Mouse (Mus musculus) stomach, embryonic 16.5 days (tissue): ENCODE measurements at regions not wholly inside any gene's neighbourhood (a gene's known extent, or its start where the extent isn't known, plus 50 kb on each side); places are given as distances from the start of the nearest gene placed in this dataset.

ENCODE experiments used
- ATAC-seq: fragments of 200-750 bp; cut with Nextera tagmentation; 2 replicates; pipeline ENCODE4 v1.8.0; 2017; ENCODE audit warnings: moderate number of reproducible peaks, moderate TSS enrichment; ENCODE audit not compliant: insufficient read depth, low FRiP score
- H3K27ac ChIP-seq: fragments of 300-500 bp; sonication (generic); 2 replicates; pipeline ENCODE4 v1.5.1; 2014; ENCODE audit warnings: low read length
- H3K27me3 ChIP-seq: fragments of 300-500 bp; sonication (generic); 2 replicates; pipeline ENCODE4 v1.6.1; 2014; ENCODE audit warnings: low read length, control low read depth, mixed read lengths; ENCODE audit not compliant: control insufficient read depth, insufficient read depth
- H3K36me3 ChIP-seq: fragments of 300-500 bp; sonication (generic); 2 replicates; pipeline ENCODE4 v1.6.1; 2014; ENCODE audit warnings: low read length; ENCODE audit not compliant: control insufficient read depth, insufficient read depth
- H3K4me1 ChIP-seq: fragments of 300-500 bp; sonication (generic); 2 replicates; pipeline ENCODE4 v1.6.1; 2014; ENCODE audit warnings: low read length, control low read depth, mixed read lengths; ENCODE audit not compliant: control insufficient read depth, insufficient read depth
- H3K4me2 ChIP-seq: fragments of 300-500 bp; sonication (generic); 2 replicates; pipeline ENCODE4 v1.6.1; 2014; ENCODE audit warnings: low read depth, low read length, mixed read lengths
- H3K4me3 ChIP-seq: fragments of 300-500 bp; sonication (generic); replicated peaks from 2 replicates; pipeline ENCODE4 v1.5.1; 2014; ENCODE audit warnings: mild to moderate bottlenecking, low read length
- H3K9ac ChIP-seq: fragments of 300-500 bp; sonication (generic); 2 replicates; pipeline ENCODE4 v1.6.1; 2014; ENCODE audit warnings: low read length
- H3K9me3 ChIP-seq: fragments of 300-500 bp; sonication (generic); replicated peaks from 2 replicates; pipeline ENCODE4 v1.6.1; 2016; ENCODE audit warnings: low read length, control low read depth; ENCODE audit not compliant: control insufficient read depth
- WGBS: fragments of 180-500 bp; shearing (Covaris S2); extraction: QIAGEN DNeasy Blood & Tissue Kit; methylation state at CpG from one replicate; pipeline ENCODE4 v1.1.7; 2014; 5-methylcytosine and 5-hydroxymethylcytosine counted together

- H3K9ac ChIP-seq, result no peak overlapping the region
- H3K4me1 ChIP-seq, result no peaks in the 10 kb centered on the region
- ATAC-seq, result no peak
- no peaks in the 10 kb centered on the region for H3K36me3 ChIP-seq
- WGBS, result 72% methylated on average over 2 of the region's 2 CpGs
- H3K27ac ChIP-seq, result no peak overlapping the region
- H3K4me2 ChIP-seq, result no peak overlapping the region
- H3K4me3 ChIP-seq, result no peak overlapping the region
- H3K27me3 ChIP-seq, result no peaks in the 10 kb centered on the region
- H3K9me3 ChIP-seq, result no peaks in the 10 kb centered on the region
Measured at GRCm38 (mm10) chr9:112993627-112994026, 714.4 kb downstream of the Pdcd6ip start.

- no peak for ATAC-seq
Measured at GRCm38 (mm10) chr9:112992937-112993336, 715.1 kb downstream of the Pdcd6ip start.

GRCm38 (mm10) chr9:112983353-112983752, 724.7 kb downstream of the Pdcd6ip start:
- H3K27ac ChIP-seq, result no peak overlapping the region
- no peak overlapping the region for H3K9ac ChIP-seq
- no peaks in the 10 kb centered on the region for H3K4me1 ChIP-seq
- H3K36me3 ChIP-seq, result no peaks in the 10 kb centered on the region
- H3K4me3 ChIP-seq, result no peak overlapping the region
- H3K4me2 ChIP-seq, result no peak overlapping the region
- no peaks in the 10 kb centered on the region for H3K9me3 ChIP-seq
- H3K27me3 ChIP-seq, result no peaks in the 10 kb centered on the region
- WGBS, result 83% methylated on average over 6 of the region's 6 CpGs
- ATAC-seq, result no peak

More at GRCm38 (mm10) chr9:112992937-112993336, 715.1 kb downstream of the Pdcd6ip start:
- Histone ChIP-seq H3K4me3 (no peak overlapping the region), H3K36me3 (no peaks in the 10 kb centered on the region), H3K4me1 (no peaks in the 10 kb centered on the region), H3K9me3 (no peaks in the 10 kb centered on the region), H3K27ac (no peak overlapping the region), H3K9ac (no peak overlapping the region), H3K27me3 (no peaks in the 10 kb centered on the region), H3K4me2 (no peak overlapping the region)
- WGBS, result 39% methylated on average over 3 of the region's 3 CpGs

GRCm38 (mm10) chr9:112951567-112951966, 715.8 kb upstream of the Arpp21 start:
- H3K4me2 ChIP-seq, result no peak overlapping the region
- H3K36me3 ChIP-seq, result no peaks in the 10 kb centered on the region
- H3K4me3 ChIP-seq, result no peak overlapping the region
- H3K27me3 ChIP-seq, result no peaks in the 10 kb centered on the region
- H3K9ac ChIP-seq, result no peak overlapping the region
- no peak overlapping the region for H3K27ac ChIP-seq
- no peaks in the 10 kb centered on the region for H3K4me1 ChIP-seq
- 72% methylated on average over 1 of the region's 1 CpGs for WGBS
- ATAC-seq, result no peak
- no peaks in the 10 kb centered on the region for H3K9me3 ChIP-seq

- H3K4me3 ChIP-seq, result no peak overlapping the region
- WGBS, result 58% methylated on average over 2 of the region's 2 CpGs
- H3K4me1 ChIP-seq, result no peaks in the 10 kb centered on the region
- H3K36me3 ChIP-seq, result no peaks in the 10 kb centered on the region
- H3K4me2 ChIP-seq, result no peak overlapping the region
- no peak overlapping the region for H3K9ac ChIP-seq
- H3K27me3 ChIP-seq, result no peaks in the 10 kb centered on the region
- no peak overlapping the region for H3K27ac ChIP-seq
- no peaks in the 10 kb centered on the region for H3K9me3 ChIP-seq
- ATAC-seq, result no peak
Measured at GRCm38 (mm10) chr9:112950056-112950455, 714.3 kb upstream of the Arpp21 start.

- no peak overlapping the region for H3K4me2 ChIP-seq
- no peak overlapping the region for H3K9ac ChIP-seq
- no peaks in the 10 kb centered on the region for H3K27me3 ChIP-seq
- H3K4me1 ChIP-seq, result no peaks in the 10 kb centered on the region
- H3K9me3 ChIP-seq, result no peaks in the 10 kb centered on the region
- H3K36me3 ChIP-seq, result no peaks in the 10 kb centered on the region
- H3K27ac ChIP-seq, result no peak overlapping the region
- ATAC-seq, result no peak
- H3K4me3 ChIP-seq, result no peak overlapping the region
Measured at GRCm38 (mm10) chr9:112938781-112939180, 703.0 kb upstream of the Arpp21 start.

- H3K4me3 ChIP-seq, result no peak overlapping the region
Measured at GRCm38 (mm10) chr9:112909311-112910101, 673.8 kb upstream of the Arpp21 start.

GRCm38 (mm10) chr9:112905955-112906354, 670.2 kb upstream of the Arpp21 start:
- ATAC-seq, result no peak
- Histone ChIP-seq H3K27me3 (no peaks in the 10 kb centered on the region), H3K9me3 (no peaks in the 10 kb centered on the region), H3K27ac (no peak overlapping the region), H3K9ac (no peak overlapping the region), H3K36me3 (no peaks in the 10 kb centered on the region), H3K4me3 (no peak overlapping the region), H3K4me1 (no peaks in the 10 kb centered on the region), H3K4me2 (no peak overlapping the region)
- WGBS, result 81% methylated on average over 6 of the region's 6 CpGs

More at GRCm38 (mm10) chr9:112909311-112910101, 673.8 kb upstream of the Arpp21 start:
- no peaks in the 10 kb centered on the region for H3K4me1 ChIP-seq
- H3K4me2 ChIP-seq, result no peak overlapping the region
- no peak overlapping the region for H3K27ac ChIP-seq
- H3K27me3 ChIP-seq, result no peaks in the 10 kb centered on the region
- H3K9ac ChIP-seq, result no peak overlapping the region
- 72% methylated on average over 6 of the region's 6 CpGs for WGBS
- H3K36me3 ChIP-seq, result no peaks in the 10 kb centered on the region
- no peak for ATAC-seq
- no peaks in the 10 kb centered on the region for H3K9me3 ChIP-seq

- H3K4me1 ChIP-seq, result no peaks in the 10 kb centered on the region
Measured at GRCm38 (mm10) chr9:112864921-112865320, 629.2 kb upstream of the Arpp21 start.

More at GRCm38 (mm10) chr9:112864921-112865320, 629.2 kb upstream of the Arpp21 start:
- H3K4me3 ChIP-seq, result no peak overlapping the region
- H3K9me3 ChIP-seq, result no peaks in the 10 kb centered on the region
- H3K36me3 ChIP-seq, result no peaks in the 10 kb centered on the region
- 48% methylated on average over 1 of the region's 1 CpGs for WGBS
- no peak overlapping the region for H3K27ac ChIP-seq
- H3K9ac ChIP-seq, result no peak overlapping the region
- no peak for ATAC-seq
- H3K27me3 ChIP-seq, result no peaks in the 10 kb centered on the region
- no peak overlapping the region for H3K4me2 ChIP-seq
